Mouse (Mus musculus) liver, adult (tissue): Measurements from ENCODE around the gene Tent2.

Source experiments
- GATA4 ChIP-seq: IDR thresholded peaks from 2 replicates; pipeline ENCODE4 v1.6.1; 2014; ENCODE audit warnings: mild to moderate bottlenecking, low read length; ENCODE audit not compliant: insufficient replicate concordance

Tent2 gene

DNA sequence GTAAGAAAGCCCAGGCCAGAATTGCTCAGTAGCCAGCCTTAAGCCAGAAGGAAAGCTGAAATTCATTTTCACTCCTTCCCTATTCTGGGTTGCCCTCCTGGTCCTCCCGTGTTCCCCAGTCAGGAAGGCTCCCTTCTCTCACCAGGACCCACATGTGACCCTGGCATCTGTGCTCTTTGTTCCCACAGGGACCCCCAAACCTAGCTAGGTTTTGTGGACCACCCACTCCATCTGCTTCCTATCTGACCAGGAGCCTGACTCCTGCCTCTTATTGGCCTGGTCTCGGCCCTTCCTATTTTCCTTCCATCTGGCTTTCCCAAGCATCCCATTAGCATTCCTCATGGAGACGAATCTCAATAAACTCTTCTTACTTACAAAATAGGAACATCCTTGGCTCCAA, 93.6 kb downstream of the Tent2 start:
- TF ChIP-seq GATA4: no peak

DNA sequence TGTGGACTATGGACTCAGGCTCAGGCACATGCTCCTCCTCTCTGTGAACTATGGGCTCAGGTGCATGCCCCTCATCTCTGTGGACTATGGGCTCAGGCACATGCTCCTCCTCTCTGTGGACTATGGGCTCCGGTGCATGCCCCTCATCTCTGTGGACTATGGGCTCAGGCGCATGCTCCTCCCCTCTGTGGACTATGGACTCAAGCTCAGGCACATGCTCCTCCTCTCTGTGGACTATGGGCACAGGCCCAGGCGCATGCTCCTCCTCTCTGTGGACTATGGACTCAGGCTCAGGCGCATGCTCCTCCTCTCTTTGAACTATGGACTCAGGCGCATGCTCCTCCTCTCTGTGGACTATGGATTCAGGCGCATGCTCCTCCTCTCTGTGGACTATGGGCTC, 95.5 kb downstream of the Tent2 start:
- TF ChIP-seq GATA4: no peak
